Mouse (Mus musculus) mouse embryonic stem cell (cell line): ENCODE data around the gene Elmo3.
"Not testable (repeated sequence)": the region's sequence is repeated elsewhere in the genome, so short reads cannot be mapped to it uniquely, and the experiment has no call there.

ENCODE experiments used
- in situ Hi-C, 2 experiments: fragments of 300-500 bp; cut with MboI; formaldehyde crosslinking; loops; 1 replicate in 1 of 2; 3 replicates in 1 of 2; pipeline ENCODE4 v1.14.3; 2019 to 2020; ENCODE audit warnings: low sequenced_read_pairs in 2 of 2, low pct_unique_long_range_greater_than_20kb in 1 of 2, mixed read lengths in 1 of 2; ENCODE audit not compliant: unreplicated experiment in 1 of 2

Gene Elmo3

GRCm38 (mm10) chr8:105270916-105271186 is 34.5 kb upstream of the Elmo3 start:
- in situ Hi-C loops: no loop called here

- in situ Hi-C loops: no loop called here
Measured at GRCm38 (mm10) chr8:105275387-105275786, 30.0 kb upstream of the Elmo3 start.

- in situ Hi-C loops: no loop called here
Measured at GRCm38 (mm10) chr8:105275840-105276239, 29.6 kb upstream of the Elmo3 start, which contains the start of gene Nol3. Gene Nol3, plus strand, starts transcription at chr8:105276140.

- in situ Hi-C loops: no loop called here
Measured at GRCm38 (mm10) chr8:105276292-105277120, 28.9 kb upstream of the Elmo3 start.

- in situ Hi-C loops: no loop called here
Measured at GRCm38 (mm10) chr8:105278911-105279334, 26.5 kb upstream of the Elmo3 start.

GRCm38 (mm10) chr8:105280567-105280966 is 24.8 kb upstream of the Elmo3 start:
- in situ Hi-C loops: loop anchor here (10.0 kb wide), 3 partner anchors 146 to 216 kb away; partner anchors contain the start of gene Ces4a (in 1 of the 2)

- in situ Hi-C loops: loop anchor here (10.0 kb wide), 3 partner anchors 147 to 217 kb away; partner anchors contain the start of gene Ces4a (in 1 of the 2)
Measured at GRCm38 (mm10) chr8:105281821-105282220, 23.6 kb upstream of the Elmo3 start.

GRCm38 (mm10) chr8:105282239-105282638 is 23.2 kb upstream of the Elmo3 start:
- in situ Hi-C loops: loop anchor here (10.0 kb wide), 3 partner anchors 147 to 217 kb away; partner anchors contain the start of gene Ces4a (in 1 of the 2)

- in situ Hi-C loops: loop anchor here (10.0 kb wide), 3 partner anchors 148 to 218 kb away; partner anchors contain the start of gene Ces4a (in 1 of the 2)
Measured at GRCm38 (mm10) chr8:105283074-105283473, 22.3 kb upstream of the Elmo3 start.

- in situ Hi-C loops: loop anchor here (10.0 kb wide), 3 partner anchors 151 to 221 kb away; partner anchors contain the start of gene Ces4a (in 1 of the 2)
Measured at GRCm38 (mm10) chr8:105285514-105285913, 19.9 kb upstream of the Elmo3 start.

- in situ Hi-C loops: loop anchor here (10.0 kb wide), 3 partner anchors 152 to 222 kb away; partner anchors contain the start of gene Ces4a (in 1 of the 2)
Measured at GRCm38 (mm10) chr8:105286907-105287306, 18.5 kb upstream of the Elmo3 start.

GRCm38 (mm10) chr8:105288231-105288630 is 17.2 kb upstream of the Elmo3 start:
- in situ Hi-C loops: loop anchor here (10.0 kb wide), 3 partner anchors 153 to 223 kb away; partner anchors contain the start of gene Ces4a (in 1 of the 2)

- in situ Hi-C loops: loop anchor here (10.0 kb wide), 3 partner anchors 154 to 224 kb away; partner anchors contain the start of gene Ces4a (in 1 of the 2)
Measured at GRCm38 (mm10) chr8:105288958-105289732, 16.3 kb upstream of the Elmo3 start.

GRCm38 (mm10) chr8:105289805-105290460 is 15.5 kb upstream of the Elmo3 start, which contains the start of gene 4931428F04Rik:
Gene 4931428F04Rik, minus strand, starts transcription at chr8:105289864.
- in situ Hi-C loops: loop anchor here (10.0 kb wide), 3 partner anchors 155 to 225 kb away; partner anchors contain the start of gene Ces4a (in 1 of the 2)

- in situ Hi-C loops: no loop called here
Measured at GRCm38 (mm10) chr8:105290554-105291314, 14.7 kb upstream of the Elmo3 start.

GRCm38 (mm10) chr8:105291364-105291763 is 14.0 kb upstream of the Elmo3 start:
- in situ Hi-C loops: not testable (repeated sequence)

- in situ Hi-C loops: not testable (repeated sequence)
Measured at GRCm38 (mm10) chr8:105291802-105292201, 13.6 kb upstream of the Elmo3 start.

GRCm38 (mm10) chr8:105292471-105292870 is 12.9 kb upstream of the Elmo3 start:
- in situ Hi-C loops: no loop called here
